Mouse (Mus musculus) kidney, adult 2 months (tissue): ENCODE data around the gene Vill. TPM values are rescaled to one million over a fixed set of nuclear protein-coding genes. Genes with fewer than 3 reads are reported as not detected.
A peak's percentile ranks its signal among the peaks of the same experiment; 100 is the strongest.

ENCODE experiments used
- DNase-seq: peaks from one replicate; pipeline ENCODE4 v3.0.0; 2021
- H3K27ac ChIP-seq: fragments of 200-500 bp; 2 replicates; pipeline ENCODE4 v1.5.1; 2012; ENCODE audit warnings: low read depth, low read length, control low read depth, inconsistent platforms; ENCODE audit not compliant: insufficient read depth
- H3K27me3 ChIP-seq: fragments of 200-500 bp; replicated peaks from 2 replicates; pipeline ENCODE4 v1.6.1; 2012; ENCODE audit warnings: mild to moderate bottlenecking, moderate library complexity, low read length, inconsistent platforms; ENCODE audit not compliant: control insufficient read depth, insufficient read depth
- H3K36me3 ChIP-seq: fragments of 200-500 bp; 2 replicates; pipeline ENCODE4 v1.6.1; 2012; ENCODE audit warnings: mild to moderate bottlenecking, moderate library complexity, low read length, inconsistent platforms; ENCODE audit not compliant: control insufficient read depth, insufficient read depth
- H3K4me1 ChIP-seq: fragments of 200-500 bp; 2 replicates; pipeline ENCODE4 v1.6.1; 2011; ENCODE audit warnings: low read length; ENCODE audit not compliant: control insufficient read depth, insufficient read depth
- H3K4me3 ChIP-seq: fragments of 200-500 bp; 2 replicates; pipeline ENCODE4 v1.5.1; 2011; ENCODE audit warnings: mild to moderate bottlenecking, low read depth, low read length, control low read depth; ENCODE audit not compliant: insufficient read depth
- CTCF ChIP-seq: fragments of 200-500 bp; conservative IDR thresholded peaks from 2 replicates; pipeline ENCODE4 v1.5.1; 2011; ENCODE audit warnings: low read depth, mild to moderate bottlenecking, control low read depth, low read length, moderate library complexity, mixed read lengths; ENCODE audit not compliant: insufficient read depth, insufficient read length
- POLR2A ChIP-seq: fragments of 200-500 bp; IDR thresholded peaks from one replicate; pipeline ENCODE4 v1.6.1; 2011; ENCODE audit warnings: low read depth, low read length, control low read depth
- WGBS: fragments of 180-500 bp; shearing (Covaris S2); methylation state at CpG from one replicate; pipeline ENCODE4 v1.1.7; 2018; 5-methylcytosine and 5-hydroxymethylcytosine counted together
- polyA plus RNA-seq: library from polyadenylated mRNA; depleted of rRNA; stranded (reverse); fragments of >200 nt; gene quantifications from 2 replicates; pipeline ENCODE4 v1.2.3, GENCODE M21; 2012; rRNA removed

The Vill gene
- polyA plus RNA-seq, 1 experiment: 48.5 TPM

DNA sequence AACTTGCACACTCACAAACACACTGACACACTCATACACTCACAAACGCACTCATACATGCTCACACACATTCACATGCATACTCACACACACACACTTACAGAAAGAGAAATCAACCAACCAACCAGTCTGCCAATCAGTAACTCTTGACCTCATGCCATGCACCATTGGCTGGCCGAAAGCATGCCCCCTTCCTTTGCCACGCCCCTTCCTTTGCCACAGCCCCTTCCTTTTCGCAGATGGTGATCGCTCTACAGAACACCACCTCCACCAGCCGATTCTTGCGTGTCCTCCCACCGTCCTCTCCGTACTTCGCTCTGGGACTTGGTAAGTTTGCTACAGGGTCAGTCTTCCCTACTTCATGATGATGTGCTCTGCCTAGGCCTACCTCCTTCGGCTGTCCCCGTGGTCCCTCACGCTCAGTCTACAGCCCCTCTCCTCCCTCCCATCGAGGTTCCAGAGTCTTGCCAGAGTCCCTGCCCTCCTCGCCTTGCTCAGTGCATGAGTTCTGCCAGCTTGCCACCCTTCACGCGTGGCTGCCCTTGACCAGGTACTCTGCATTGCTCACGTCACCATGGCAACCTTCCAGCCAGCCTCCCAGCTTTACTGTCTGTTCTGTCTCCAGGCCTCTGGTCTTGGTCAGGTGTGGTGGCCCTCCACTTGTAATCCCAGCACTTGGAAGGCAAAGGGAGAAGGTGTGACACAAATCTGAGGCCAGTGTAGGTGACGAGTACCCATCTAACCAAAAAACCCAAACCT lies 67.0 kb downstream of the Vill start:
- WGBS: 33% methylated on average over 19 of the region's 19 CpGs
- no peaks in the 10 kb centered on the region for H3K27me3 ChIP-seq
- peak; percentile 96 for DNase-seq
- H3K4me3 ChIP-seq: peak overlapping the region; percentile 47
- H3K36me3 ChIP-seq: no peaks in the 10 kb centered on the region
- H3K27ac ChIP-seq: peak overlapping the region; percentile 92
- TF ChIP-seq POLR2A: peak; percentile 57
- no peak for TF ChIP-seq CTCF
- peaks cover 7% of the 10 kb centered on the region; the same call in 1 of the 2 replicates for H3K4me1 ChIP-seq

DNA sequence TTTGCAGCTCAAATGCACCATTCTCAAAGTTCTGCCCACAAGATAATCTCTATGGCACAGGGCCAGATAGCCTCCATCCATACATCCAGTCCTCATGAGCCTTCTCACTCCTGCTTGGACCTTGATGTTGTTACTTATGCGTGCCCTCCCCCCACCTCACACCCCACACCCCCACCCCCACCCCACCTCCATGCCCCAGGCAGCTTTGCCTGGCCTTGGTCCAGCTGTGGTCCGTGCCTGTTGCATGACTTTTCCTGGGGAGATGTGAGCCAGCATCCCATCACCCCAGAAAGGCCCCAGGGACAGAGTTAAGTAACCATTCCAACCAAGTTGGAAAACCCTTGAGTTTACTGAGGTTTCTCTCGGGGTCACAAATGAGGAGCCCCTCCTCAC lies 67.6 kb downstream of the Vill start:
- DNase-seq: no peak
- peaks cover 7% of the 10 kb centered on the region; the same call in 1 of the 2 replicates for H3K4me1 ChIP-seq
- H3K36me3 ChIP-seq: no peaks in the 10 kb centered on the region
- H3K27me3 ChIP-seq: no peaks in the 10 kb centered on the region
- peak overlapping the region; percentile 92 for H3K27ac ChIP-seq
- TF ChIP-seq POLR2A (no peak), CTCF (no peak)
- 38% methylated on average over 3 of the region's 3 CpGs for WGBS
- peak overlapping the region; percentile 7; the same call in 1 of the 2 replicates for H3K4me3 ChIP-seq

Other genes starting within 250 kb of the Vill start
- 39.2 and 40.3 TPM in 2 replicates for gene Ctdspl, start 126.3 kb upstream of the Vill start, polyA plus RNA-seq
- gene Plcd1, start 40.7 kb downstream of the Vill start, polyA plus RNA-seq: 11.3 and 11.8 TPM in 2 replicates
- gene Dlec1, start 49.7 kb downstream of the Vill start, polyA plus RNA-seq: 30.3 and 38.7 TPM in 2 replicates
- gene Acaa1b, start 104.3 kb downstream of the Vill start, polyA plus RNA-seq: 417 and 424 TPM in 2 replicates
- gene Gm47289, start 106.4 kb downstream of the Vill start, polyA plus RNA-seq: 0.03 TPM in 1 of 2 replicates, not detected in the other
- 156 and 213 TPM in 2 replicates for gene Slc22a13, start 156.3 kb downstream of the Vill start, polyA plus RNA-seq